Mouse (Mus musculus) myocyte (in vitro differentiated cells): ENCODE measurements around the gene Itpr1.

Experiments used
- CEBPB ChIP-seq: IDR thresholded peaks from 2 replicates; pipeline ENCODE4 v1.6.1; 2011; ENCODE audit warnings: mild to moderate bottlenecking, moderate library complexity; ENCODE audit not compliant: poor library complexity, insufficient read depth, severe bottlenecking
- MAX ChIP-seq: IDR thresholded peaks from one replicate; pipeline ENCODE4 v1.6.1; 2011; ENCODE audit warnings: low read depth, mild to moderate bottlenecking, control low read depth
- MYOD1 ChIP-seq, 3 experiments: IDR thresholded peaks; one replicate each; pipeline ENCODE4 v1.6.1; 2011; ENCODE audit warnings: control low read depth in 2 of 3, low read depth in 2 of 3, mild to moderate bottlenecking in 2 of 3, moderate library complexity in 1 of 3; ENCODE audit not compliant: insufficient read length in 2 of 3, control insufficient read depth in 1 of 3
- MYOG ChIP-seq, 3 experiments: IDR thresholded peaks; one replicate each; pipeline ENCODE4 v1.6.1; 2011; ENCODE audit warnings: control low read depth in 2 of 3, low read depth in 2 of 3, mild to moderate bottlenecking in 2 of 3; ENCODE audit not compliant: insufficient read length in 2 of 3, control insufficient read depth in 1 of 3, insufficient read depth in 1 of 3
- POLR2A ChIP-seq: IDR thresholded peaks from one replicate; pipeline ENCODE4 v1.6.1; 2011; ENCODE audit warnings: low read depth, mild to moderate bottlenecking, control low read depth, moderate library complexity; ENCODE audit not compliant: insufficient read length
- TCF3 ChIP-seq: IDR thresholded peaks from one replicate; pipeline ENCODE4 v1.6.1; 2011; ENCODE audit warnings: low read depth, control low read depth; ENCODE audit not compliant: insufficient read length
- USF1 ChIP-seq: IDR thresholded peaks from one replicate; pipeline ENCODE4 v1.6.1; 2011; ENCODE audit warnings: low read depth, mild to moderate bottlenecking, control low read depth, moderate library complexity

- TF ChIP-seq MAX, result no peak
- no peak for TF ChIP-seq POLR2A
- no peak for TF ChIP-seq CEBPB
- TF ChIP-seq MYOD1 (IDR thresholded peaks at IDR 0.05; ENCODE audit: control insufficient read depth in 1 of 3, insufficient read length in 2 of 3, low read depth in 2 of 3), result no peak
- no peak for TF ChIP-seq TCF3
- no peak for TF ChIP-seq MYOG (IDR thresholded peaks at IDR 0.05; ENCODE audit: control insufficient read depth in 1 of 3, insufficient read depth in 1 of 3, insufficient read length in 2 of 3, low read depth in 2 of 3)
- TF ChIP-seq USF1, result no peak
These were observed 325.5 kb downstream of the Itpr1 start for GRCm38 (mm10) chr6:108538406-108538805.
